Mouse (Mus musculus) right cerebral cortex, postnatal 4 days (tissue): ENCODE results near the gene Gimd1.

ENCODE experiments used
- DNase-seq: peaks from one replicate; pipeline ENCODE4 v3.0.0-alpha.2; 2022

The Gimd1 gene

GRCm38 (mm10) chr3:132629601-132630239, at the start of gene Gimd1:
Gene Gimd1, plus strand, starts transcription at chr3:132629820.
- no peak for DNase-seq

GRCm38 (mm10) chr3:132581198-132581597, 48.4 kb upstream of the Gimd1 start:
- no peak for DNase-seq

GRCm38 (mm10) chr3:132582339-132582738, 47.3 kb upstream of the Gimd1 start:
- no peak for DNase-seq

- no peak for DNase-seq
These were observed 44.3 kb upstream of the Gimd1 start for GRCm38 (mm10) chr3:132585122-132585972.

- no peak for DNase-seq
These were observed 41.5 kb upstream of the Gimd1 start for GRCm38 (mm10) chr3:132588146-132588545.

GRCm38 (mm10) chr3:132590010-132590409, 39.6 kb upstream of the Gimd1 start:
- no peak for DNase-seq

GRCm38 (mm10) chr3:132590604-132591003, 39.0 kb upstream of the Gimd1 start:
- DNase-seq: no peak

- DNase-seq: peak; percentile 11
These were observed 879 bp upstream of the Gimd1 start for GRCm38 (mm10) chr3:132628741-132629140.

GRCm38 (mm10) chr3:132633261-132633660, 3.6 kb downstream of the Gimd1 start:
- DNase-seq: no peak

GRCm38 (mm10) chr3:132637080-132637479, 7.5 kb downstream of the Gimd1 start:
- DNase-seq: no peak

- no peak for DNase-seq
These were observed 14.5 kb downstream of the Gimd1 start for GRCm38 (mm10) chr3:132644071-132644470.

GRCm38 (mm10) chr3:132646814-132647213, 17.2 kb downstream of the Gimd1 start:
- DNase-seq: no peak

- DNase-seq: no peak
These were observed 19.7 kb downstream of the Gimd1 start for GRCm38 (mm10) chr3:132649368-132649767.

- DNase-seq: no peak
These were observed 20.6 kb downstream of the Gimd1 start for GRCm38 (mm10) chr3:132650191-132650590.

- DNase-seq: peak; percentile 6
These were observed 22.2 kb downstream of the Gimd1 start for GRCm38 (mm10) chr3:132651776-132652175.

GRCm38 (mm10) chr3:132653959-132654358, 24.3 kb downstream of the Gimd1 start:
- no peak for DNase-seq

GRCm38 (mm10) chr3:132655955-132656354, 26.3 kb downstream of the Gimd1 start:
- DNase-seq: no peak

GRCm38 (mm10) chr3:132677494-132677893, 47.9 kb downstream of the Gimd1 start:
- DNase-seq: no peak

GRCm38 (mm10) chr3:132683447-132684230, 54.0 kb downstream of the Gimd1 start, which contains the start of gene Tbck:
Gene Tbck, plus strand, starts transcription at chr3:132684144.
- peak; percentile 92 for DNase-seq

- no peak for DNase-seq
These were observed 54.8 kb downstream of the Gimd1 start, which contains the start of gene Aimp1 for GRCm38 (mm10) chr3:132684231-132684928. Gene Aimp1, minus strand, starts transcription at chr3:132684370.
